Mouse (Mus musculus) brown adipose tissue, adult 24 weeks (tissue): Measurements from ENCODE around the gene Col6a1. TPM values are rescaled to one million over a fixed set of nuclear protein-coding genes. Genes with fewer than 3 reads are reported as not detected.

Experiments
- H3K27ac ChIP-seq: fragments of 200-500 bp; replicated peaks from 2 replicates; pipeline ENCODE4 v1.5.1; 2012; ENCODE audit warnings: low read depth, mild to moderate bottlenecking, low read length
- H3K4me1 ChIP-seq: fragments of 200-500 bp; 2 replicates; pipeline ENCODE4 v1.6.1; 2012; ENCODE audit warnings: low read length, mixed read lengths; ENCODE audit not compliant: control insufficient read depth, insufficient read depth, insufficient read length
- H3K4me3 ChIP-seq: fragments of 200-500 bp; 2 replicates; pipeline ENCODE4 v1.5.1; 2012; ENCODE audit warnings: low read depth, mild to moderate bottlenecking, low read length, moderate library complexity; ENCODE audit not compliant: insufficient read depth
- polyA plus RNA-seq: library from polyadenylated mRNA; stranded (reverse); fragments of >200 nt; gene quantifications from 2 replicates; pipeline ENCODE4 v1.2.4, GENCODE M21; 2012; ENCODE audit not compliant: missing spikeins, insufficient read depth, insufficient read length

Gene Col6a1
- polyA plus RNA-seq, 1 experiment = 37.8 TPM

GRCm38 (mm10) chr10:76731621-76732239, 5.8 kb upstream of the Col6a1 start:
- Histone ChIP-seq H3K27ac (peak overlapping the region; percentile 15), H3K4me3 (no peak overlapping the region)

GRCm38 (mm10) chr10:76729631-76730620, 4.0 kb upstream of the Col6a1 start:
- Histone ChIP-seq H3K4me3 (no peak overlapping the region), H3K4me1 (peaks cover 9% of the 10 kb centered on the region), H3K27ac (peak overlapping the region; percentile 17)

More at GRCm38 (mm10) chr10:76731621-76732239, 5.8 kb upstream of the Col6a1 start:
- peaks cover 9% of the 10 kb centered on the region for H3K4me1 ChIP-seq

DNA sequence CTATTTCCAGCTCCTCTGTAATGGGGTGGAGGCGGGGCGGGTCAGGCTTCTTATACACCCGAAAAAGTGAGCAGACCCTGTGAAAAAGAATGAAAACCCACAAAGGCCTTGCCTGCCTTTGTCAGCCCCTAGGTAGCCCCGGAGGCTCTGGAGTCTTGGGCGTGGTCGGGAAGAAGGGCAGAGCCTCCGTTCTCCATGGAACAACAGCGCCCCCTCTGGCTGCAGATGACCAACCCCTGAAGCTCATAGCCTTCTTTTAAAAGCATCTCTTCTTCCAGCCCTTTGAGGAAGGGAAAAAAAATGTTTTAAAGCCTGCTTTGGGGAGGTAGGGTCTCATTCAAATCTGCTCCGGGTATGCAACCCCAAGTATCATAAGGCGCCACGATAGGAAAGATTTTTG, 2.4 kb upstream of the Col6a1 start:
- Histone ChIP-seq H3K4me3 (no peak overlapping the region), H3K4me1 (peaks cover 9% of the 10 kb centered on the region), H3K27ac (no peak overlapping the region)

DNA sequence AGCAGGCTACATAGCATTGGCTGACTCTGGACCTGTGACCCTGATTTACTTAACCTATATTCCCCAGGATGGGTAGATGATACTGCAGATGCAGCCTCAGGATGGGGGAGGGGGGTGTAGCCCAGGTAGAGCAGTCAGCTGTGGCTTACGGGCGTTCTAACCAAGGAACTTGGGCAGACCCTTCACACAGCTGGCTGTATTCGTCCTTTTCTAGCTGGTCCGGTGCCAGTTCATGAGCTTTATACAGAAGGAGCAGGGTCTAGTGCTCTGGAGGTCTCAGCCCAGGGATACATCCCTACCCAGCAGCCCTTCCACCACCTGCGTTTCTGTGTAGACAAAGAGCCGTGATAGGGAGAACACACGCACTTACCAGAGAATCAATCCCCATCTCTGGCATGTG, 1.3 kb upstream of the Col6a1 start:
- H3K4me3 ChIP-seq = no peak overlapping the region
- H3K4me1 ChIP-seq = peaks cover 8% of the 10 kb centered on the region
- H3K27ac ChIP-seq = no peak overlapping the region

- Histone ChIP-seq H3K4me1 (peaks cover 4% of the 10 kb centered on the region), H3K4me3 (no peak overlapping the region), H3K27ac (no peak overlapping the region)
These were observed 898 bp upstream of the Col6a1 start for GRCm38 (mm10) chr10:76726866-76727265.

DNA sequence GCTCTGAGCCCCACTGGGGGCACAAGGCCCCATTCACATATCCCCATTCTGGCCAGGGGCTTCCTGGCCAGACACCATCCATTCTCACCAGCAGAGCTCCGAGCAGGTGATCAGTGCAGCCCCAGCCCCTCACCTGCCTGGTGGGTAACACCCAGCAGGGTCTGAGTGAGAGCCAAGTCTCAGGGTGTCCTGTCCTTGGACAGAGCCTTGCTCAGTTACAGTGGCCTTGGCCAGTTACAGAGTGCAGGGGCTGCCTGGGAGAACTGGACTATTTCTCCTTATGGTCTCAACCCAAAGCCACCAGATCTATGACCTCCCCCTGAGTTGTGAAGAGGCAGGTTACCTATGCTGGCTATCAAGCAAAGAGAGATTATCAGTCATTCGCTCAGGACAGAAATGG, 871 bp downstream of the Col6a1 start:
- no peaks in the 10 kb centered on the region for H3K4me1 ChIP-seq
- H3K27ac ChIP-seq = 0 out of 2 replicates have a peak overlapping the region, but pooled peaks have one; percentile 83
- peak overlapping the region; percentile 62 for H3K4me3 ChIP-seq

- Histone ChIP-seq H3K4me3 (peak overlapping the region; percentile 2; the same call in 1 of the 2 replicates), H3K27ac (no peak overlapping the region), H3K4me1 (no peaks in the 10 kb centered on the region)
These were observed 1.7 kb downstream of the Col6a1 start for GRCm38 (mm10) chr10:76724231-76724736.

GRCm38 (mm10) chr10:76722751-76723450, 3.1 kb downstream of the Col6a1 start:
- Histone ChIP-seq H3K4me1 (no peaks in the 10 kb centered on the region), H3K4me3 (no peak overlapping the region), H3K27ac (no peak overlapping the region)

DNA sequence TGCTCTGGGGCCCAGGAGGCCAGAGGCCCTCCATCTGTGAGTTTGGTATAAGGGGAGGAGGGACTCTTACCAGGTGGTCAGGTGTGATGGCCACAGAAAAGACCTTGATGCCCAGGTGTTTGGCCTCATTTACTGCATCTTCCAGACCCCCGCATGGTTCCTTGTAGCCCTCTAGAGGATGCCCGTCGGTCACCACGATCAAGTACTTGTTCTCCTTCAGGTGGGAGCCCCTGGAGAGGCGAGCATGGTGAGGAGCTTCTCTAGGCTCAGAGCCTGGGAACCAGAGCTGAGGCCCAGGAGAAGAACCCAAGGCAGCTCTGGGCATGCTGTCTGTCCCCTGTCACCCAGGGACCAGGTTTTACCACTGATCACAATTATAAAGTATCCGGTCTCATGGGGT, 4.2 kb downstream of the Col6a1 start:
- Histone ChIP-seq H3K4me3 (no peak overlapping the region), H3K27ac (no peak overlapping the region), H3K4me1 (no peaks in the 10 kb centered on the region)

DNA sequence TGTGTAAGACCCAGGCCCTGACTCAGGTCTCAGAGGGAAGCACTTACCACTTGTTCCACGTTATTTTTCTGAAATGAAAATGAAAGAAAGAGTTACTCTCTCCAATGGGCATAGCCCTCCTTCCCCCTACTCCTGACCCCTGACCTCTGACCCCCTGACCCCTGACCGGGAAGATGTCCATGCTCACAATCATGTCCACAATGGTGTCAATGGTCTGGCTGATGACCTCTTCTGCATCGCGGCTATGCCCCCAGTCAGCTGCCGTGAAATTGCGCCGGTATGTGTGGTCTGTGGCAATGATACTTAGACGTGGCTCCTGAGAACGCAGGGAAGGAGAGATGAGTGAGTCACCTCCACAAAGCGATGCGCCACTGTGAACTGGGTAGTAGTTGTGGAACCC, 4.8 kb downstream of the Col6a1 start:
- Histone ChIP-seq H3K27ac (no peak overlapping the region), H3K4me3 (no peak overlapping the region), H3K4me1 (no peaks in the 10 kb centered on the region)

GRCm38 (mm10) chr10:76717631-76718030, 8.3 kb downstream of the Col6a1 start:
- no peak overlapping the region for H3K4me3 ChIP-seq
- H3K27ac ChIP-seq = no peak overlapping the region
- no peaks in the 10 kb centered on the region for H3K4me1 ChIP-seq

GRCm38 (mm10) chr10:76717026-76717425, 8.9 kb downstream of the Col6a1 start:
- H3K27ac ChIP-seq = no peak overlapping the region
- H3K4me1 ChIP-seq = no peaks in the 10 kb centered on the region

DNA sequence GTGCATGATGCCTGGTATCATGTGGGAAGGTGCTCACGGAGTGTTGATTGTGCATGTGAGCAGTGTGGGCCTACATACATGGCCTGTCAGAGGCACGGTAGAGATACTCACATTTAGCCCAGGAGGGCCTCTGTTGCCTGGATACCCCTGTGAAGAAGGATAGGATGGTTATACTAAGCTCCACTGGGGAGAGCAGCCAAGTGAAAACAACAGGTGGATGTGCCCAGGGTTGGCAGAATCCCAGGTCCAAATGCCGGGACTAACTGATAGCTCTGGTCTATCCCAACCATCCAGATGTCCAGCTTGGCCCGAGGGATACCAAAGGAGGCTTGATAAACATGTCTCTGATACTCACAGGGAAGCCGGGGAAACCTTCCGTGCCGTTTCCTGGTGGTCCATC, 11.7 kb downstream of the Col6a1 start:
- no peak overlapping the region for H3K4me3 ChIP-seq
- no peak overlapping the region for H3K27ac ChIP-seq
- H3K4me1 ChIP-seq = no peaks in the 10 kb centered on the region

More at GRCm38 (mm10) chr10:76717026-76717425, 8.9 kb downstream of the Col6a1 start:
- no peak overlapping the region for H3K4me3 ChIP-seq

- Histone ChIP-seq H3K4me1 (no peaks in the 10 kb centered on the region), H3K27ac (no peak overlapping the region), H3K4me3 (no peak overlapping the region)
These were observed 13.5 kb downstream of the Col6a1 start for GRCm38 (mm10) chr10:76712500-76712899.

GRCm38 (mm10) chr10:76711331-76711730, 14.6 kb downstream of the Col6a1 start:
- Histone ChIP-seq H3K4me3 (no peak overlapping the region), H3K27ac (no peak overlapping the region), H3K4me1 (no peaks in the 10 kb centered on the region)
